Mouse (Mus musculus) neural tube, embryonic 12.5 days (tissue): ENCODE measurements at regions not wholly inside any gene's neighbourhood (a gene's known extent, or its start where the extent isn't known, plus 50 kb on each side); places are given as distances from the start of the nearest gene placed in this dataset.
"Not testable (repeated sequence)": the region's sequence is repeated elsewhere in the genome, so short reads cannot be mapped to it uniquely, and the experiment has no call there.

Experiments
- ATAC-seq: fragments of 200-750 bp; cut with Nextera tagmentation; 2 replicates; pipeline ENCODE4 v1.8.0; 2017; ENCODE audit warnings: low read depth, mild to moderate bottlenecking, moderate TSS enrichment, moderate library complexity; ENCODE audit not compliant: low FRiP score
- H3K27ac ChIP-seq: fragments of 300-500 bp; sonication (generic); 2 replicates; pipeline ENCODE4 v1.5.1; 2016
- H3K27me3 ChIP-seq: fragments of 300-500 bp; sonication (generic); replicated peaks from 2 replicates; pipeline ENCODE4 v1.6.1; 2016; ENCODE audit warnings: mild to moderate bottlenecking
- H3K36me3 ChIP-seq: fragments of 300-500 bp; sonication (generic); 2 replicates; pipeline ENCODE4 v1.6.1; 2016; ENCODE audit warnings: mild to moderate bottlenecking
- H3K4me1 ChIP-seq: fragments of 300-500 bp; sonication (generic); 2 replicates; pipeline ENCODE4 v1.6.1; 2016
- H3K4me2 ChIP-seq: fragments of 300-500 bp; sonication (generic); replicated peaks from 2 replicates; pipeline ENCODE4 v1.6.1; 2016; ENCODE audit warnings: mild to moderate bottlenecking
- H3K4me3 ChIP-seq: fragments of 300-500 bp; sonication (generic); 2 replicates; pipeline ENCODE4 v1.5.1; 2016
- H3K9ac ChIP-seq: fragments of 300-500 bp; sonication (generic); 2 replicates; pipeline ENCODE4 v1.6.1; 2016; ENCODE audit warnings: mild to moderate bottlenecking
- H3K9me3 ChIP-seq: fragments of 300-500 bp; sonication (generic); 2 replicates; pipeline ENCODE4 v1.6.1; 2016; ENCODE audit warnings: mild to moderate bottlenecking
- WGBS: fragments of 180-500 bp; shearing (Covaris S2); methylation state at CpG from one replicate; pipeline ENCODE4 v1.1.7; 2016; 5-methylcytosine and 5-hydroxymethylcytosine counted together

DNA sequence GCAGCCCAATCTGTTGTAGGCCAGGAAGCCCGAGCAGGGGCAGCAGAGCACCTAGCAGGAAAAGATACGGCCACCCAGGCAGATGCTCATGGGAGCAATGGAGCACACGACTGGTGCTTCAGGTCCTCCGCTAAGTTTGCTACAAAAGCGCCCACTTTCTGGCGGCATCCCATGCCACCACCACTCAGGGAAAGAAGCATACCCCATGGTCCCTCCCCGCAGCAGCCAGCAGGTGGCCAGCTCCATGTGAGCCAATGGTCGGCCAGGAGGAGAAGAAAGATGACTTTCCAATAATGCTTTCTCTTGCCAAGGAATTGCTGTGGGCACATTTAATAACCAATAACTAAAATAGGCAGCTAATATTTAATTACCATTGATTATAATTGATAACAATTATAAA lies 166.7 kb upstream of the Klf6 start:
- no peaks in the 10 kb centered on the region for H3K4me1 ChIP-seq
- no peak overlapping the region for H3K4me3 ChIP-seq
- no peak for ATAC-seq
- H3K27me3 ChIP-seq, result no peaks in the 10 kb centered on the region
- H3K9ac ChIP-seq, result no peak overlapping the region
- H3K36me3 ChIP-seq, result no peaks in the 10 kb centered on the region
- 93% methylated on average over 8 of the region's 8 CpGs for WGBS
- H3K9me3 ChIP-seq, result no peaks in the 10 kb centered on the region
- no peak overlapping the region for H3K27ac ChIP-seq
- no peak overlapping the region for H3K4me2 ChIP-seq

GRCm38 (mm10) chr13:5695581-5695980 lies 165.7 kb upstream of the Klf6 start:
- not testable (repeated sequence) for H3K36me3 ChIP-seq, H3K4me3 ChIP-seq, H3K4me2 ChIP-seq, H3K9ac ChIP-seq, H3K27me3 ChIP-seq, H3K4me1 ChIP-seq, H3K27ac ChIP-seq, H3K9me3 ChIP-seq, ATAC-seq
- WGBS, result 62% methylated on average over 3 of the region's 3 CpGs

- no peak for ATAC-seq
- 32% methylated on average over 2 of the region's 2 CpGs for WGBS
- no peak overlapping the region for H3K4me2 ChIP-seq
Measured at GRCm38 (mm10) chr13:5696377-5696776, 164.9 kb upstream of the Klf6 start.

DNA sequence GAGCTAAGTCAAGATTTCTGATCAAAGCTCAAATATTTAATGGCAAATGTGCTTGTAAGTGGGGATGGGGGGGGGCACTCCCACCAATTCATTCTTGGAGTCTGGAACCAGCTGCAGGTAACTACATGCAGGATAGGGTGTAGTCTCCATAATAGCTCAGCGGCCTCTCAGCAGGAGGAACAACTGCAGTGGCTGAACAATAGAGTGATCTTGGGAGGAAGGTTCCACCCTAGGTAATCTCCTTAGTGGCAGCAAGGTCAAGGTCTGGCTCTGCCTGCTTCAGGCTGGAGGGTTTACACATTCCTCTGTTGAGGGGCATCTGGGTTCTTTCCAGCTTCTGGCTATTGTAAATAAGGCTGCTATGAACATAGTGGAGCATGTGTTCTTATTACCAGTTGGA lies 164.0 kb upstream of the Klf6 start:
- ATAC-seq, H3K9ac ChIP-seq, H3K9me3 ChIP-seq, H3K36me3 ChIP-seq, H3K4me1 ChIP-seq, H3K27ac ChIP-seq, H3K4me3 ChIP-seq, H3K4me2 ChIP-seq, H3K27me3 ChIP-seq: not testable (repeated sequence)
- 33% methylated on average over 1 of the region's 1 CpGs for WGBS

More at GRCm38 (mm10) chr13:5696377-5696776, 164.9 kb upstream of the Klf6 start:
- Histone ChIP-seq H3K27ac (no peak overlapping the region), H3K9me3 (no peaks in the 10 kb centered on the region), H3K9ac (no peak overlapping the region), H3K27me3 (no peaks in the 10 kb centered on the region), H3K4me3 (no peak overlapping the region), H3K36me3 (no peaks in the 10 kb centered on the region), H3K4me1 (no peaks in the 10 kb centered on the region)

- Histone ChIP-seq H3K4me3 (no peak overlapping the region), H3K9me3 (no peaks in the 10 kb centered on the region), H3K4me1 (no peaks in the 10 kb centered on the region), H3K27ac (no peak overlapping the region), H3K27me3 (no peaks in the 10 kb centered on the region), H3K36me3 (no peaks in the 10 kb centered on the region), H3K9ac (no peak overlapping the region), H3K4me2 (no peak overlapping the region)
- no peak for ATAC-seq
- 82% methylated on average over 3 of the region's 3 CpGs for WGBS
Measured at GRCm38 (mm10) chr13:5702071-5702470, 159.2 kb upstream of the Klf6 start.

GRCm38 (mm10) chr13:5704991-5705390 lies 156.3 kb upstream of the Klf6 start:
- Histone ChIP-seq H3K9ac (no peak overlapping the region), H3K27ac (no peak overlapping the region), H3K27me3 (no peaks in the 10 kb centered on the region), H3K36me3 (no peaks in the 10 kb centered on the region), H3K4me3 (no peak overlapping the region), H3K9me3 (no peaks in the 10 kb centered on the region), H3K4me1 (no peaks in the 10 kb centered on the region), H3K4me2 (no peak overlapping the region)
- no peak for ATAC-seq

GRCm38 (mm10) chr13:5711646-5712045 lies 149.6 kb upstream of the Klf6 start:
- Histone ChIP-seq H3K4me3 (no peak overlapping the region), H3K9me3 (no peaks in the 10 kb centered on the region), H3K9ac (no peak overlapping the region), H3K27me3 (no peaks in the 10 kb centered on the region), H3K27ac (no peak overlapping the region), H3K4me2 (no peak overlapping the region), H3K36me3 (no peaks in the 10 kb centered on the region), H3K4me1 (no peaks in the 10 kb centered on the region)
- WGBS, result 85% methylated on average over 1 of the region's 1 CpGs
- ATAC-seq, result no peak

- Histone ChIP-seq H3K4me2 (no peak overlapping the region), H3K9me3 (no peaks in the 10 kb centered on the region), H3K4me1 (no peaks in the 10 kb centered on the region), H3K9ac (no peak overlapping the region), H3K27ac (no peak overlapping the region), H3K36me3 (no peaks in the 10 kb centered on the region), H3K27me3 (no peaks in the 10 kb centered on the region), H3K4me3 (no peak overlapping the region)
- WGBS, result 64% methylated on average over 6 of the region's 6 CpGs
- ATAC-seq, result no peak
Measured at GRCm38 (mm10) chr13:5713195-5713863, 148.0 kb upstream of the Klf6 start.

DNA sequence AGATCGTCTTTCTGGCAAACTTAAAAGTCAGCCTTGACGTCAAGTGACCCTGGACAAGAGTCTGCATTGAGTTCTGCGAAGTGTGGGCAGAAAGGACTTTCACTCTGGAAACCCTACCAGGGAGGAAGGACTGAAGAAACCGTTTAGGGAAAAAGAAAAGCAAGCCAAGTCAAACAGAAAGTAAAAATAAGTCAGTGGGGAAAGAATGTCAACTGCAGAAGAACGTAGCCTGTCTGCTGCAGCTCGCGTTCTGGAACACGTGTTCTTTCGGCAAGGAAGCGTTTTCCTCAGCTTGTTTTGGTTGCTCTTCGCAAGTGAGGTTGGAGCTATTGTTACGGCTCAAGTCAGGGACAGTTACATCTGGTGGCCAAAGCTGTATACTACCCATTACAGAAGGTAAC lies 147.1 kb upstream of the Klf6 start:
- Histone ChIP-seq H3K27ac (no peak overlapping the region), H3K4me2 (no peak overlapping the region), H3K36me3 (no peaks in the 10 kb centered on the region), H3K9me3 (no peaks in the 10 kb centered on the region), H3K27me3 (no peaks in the 10 kb centered on the region), H3K9ac (no peak overlapping the region), H3K4me1 (no peaks in the 10 kb centered on the region), H3K4me3 (no peak overlapping the region)
- WGBS, result 82% methylated on average over 12 of the region's 12 CpGs
- no peak for ATAC-seq

- Histone ChIP-seq H3K4me2 (no peak overlapping the region), H3K4me3 (no peak overlapping the region), H3K9me3 (no peaks in the 10 kb centered on the region), H3K27ac (no peak overlapping the region), H3K27me3 (no peaks in the 10 kb centered on the region), H3K36me3 (no peaks in the 10 kb centered on the region), H3K4me1 (no peaks in the 10 kb centered on the region), H3K9ac (no peak overlapping the region)
- no peak for ATAC-seq
Measured at GRCm38 (mm10) chr13:5714793-5715192, 146.5 kb upstream of the Klf6 start.

GRCm38 (mm10) chr13:5716749-5717148 lies 144.5 kb upstream of the Klf6 start:
- no peaks in the 10 kb centered on the region for H3K36me3 ChIP-seq
- no peak for ATAC-seq
- H3K27ac ChIP-seq, result no peak overlapping the region
- H3K4me1 ChIP-seq, result no peaks in the 10 kb centered on the region
- no peak overlapping the region for H3K4me3 ChIP-seq
- no peaks in the 10 kb centered on the region for H3K9me3 ChIP-seq
- WGBS, result 87% methylated on average over 3 of the region's 3 CpGs
- no peaks in the 10 kb centered on the region for H3K27me3 ChIP-seq
- H3K9ac ChIP-seq, result no peak overlapping the region
- no peak overlapping the region for H3K4me2 ChIP-seq

- no peaks in the 10 kb centered on the region for H3K9me3 ChIP-seq
- H3K27ac ChIP-seq, result no peak overlapping the region
- H3K36me3 ChIP-seq, result no peaks in the 10 kb centered on the region
- no peak overlapping the region for H3K4me3 ChIP-seq
- WGBS, result 91% methylated on average over 2 of the region's 2 CpGs
- no peaks in the 10 kb centered on the region for H3K4me1 ChIP-seq
- H3K4me2 ChIP-seq, result no peak overlapping the region
- no peaks in the 10 kb centered on the region for H3K27me3 ChIP-seq
- no peak overlapping the region for H3K9ac ChIP-seq
- ATAC-seq, result no peak
Measured at GRCm38 (mm10) chr13:5723319-5723718, 138.0 kb upstream of the Klf6 start.

DNA sequence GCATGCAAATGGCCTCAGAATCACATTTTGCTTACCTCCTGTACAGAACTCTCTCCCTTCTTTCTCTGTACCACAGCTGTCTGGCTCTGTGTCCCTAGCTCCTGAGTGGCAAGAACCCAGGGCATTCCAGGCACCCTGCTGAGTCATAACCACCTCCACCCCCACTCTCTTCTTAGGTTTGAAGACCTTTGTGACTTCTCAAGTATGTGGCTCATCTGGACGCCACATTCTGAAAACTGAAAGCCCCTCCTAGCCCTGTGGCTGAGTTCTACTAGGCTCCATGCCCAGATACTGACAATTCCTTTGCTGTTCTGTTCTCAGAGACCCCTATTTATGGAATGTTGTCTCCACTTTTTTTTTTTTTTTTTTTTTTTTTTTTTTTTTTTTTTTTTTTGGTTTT lies 136.9 kb upstream of the Klf6 start:
- no peak for ATAC-seq
- Histone ChIP-seq H3K36me3 (no peaks in the 10 kb centered on the region), H3K9me3 (no peaks in the 10 kb centered on the region), H3K9ac (no peak overlapping the region), H3K4me2 (no peak overlapping the region), H3K4me1 (peaks cover 3% of the 10 kb centered on the region; the same call in 1 of the 2 replicates), H3K4me3 (no peak overlapping the region), H3K27me3 (no peaks in the 10 kb centered on the region), H3K27ac (no peak overlapping the region)
- 72% methylated on average over 1 of the region's 1 CpGs for WGBS
